In the genomic region with DNA sequence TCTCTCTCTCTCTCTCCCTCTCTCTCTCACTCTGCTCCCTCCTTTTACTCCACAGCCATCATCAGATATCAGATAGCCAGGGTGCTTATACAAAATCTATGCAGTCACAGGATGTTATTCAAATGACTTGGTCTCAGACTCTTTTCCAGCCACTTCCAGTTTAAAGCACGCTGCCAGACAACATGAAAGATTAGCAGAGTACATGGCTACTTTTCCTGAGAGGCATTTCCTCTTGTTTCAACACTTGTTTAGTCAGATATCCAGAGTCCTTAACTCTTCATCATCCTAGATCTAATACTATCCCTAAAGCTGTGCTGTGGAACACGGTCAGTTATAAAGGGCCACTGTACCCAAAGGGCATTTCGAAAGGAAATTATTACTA, we compare ENCODE assay signal across 17 mouse cellular contexts. TPM values are rescaled to one million over a fixed set of nuclear protein-coding genes. Genes with fewer than 3 reads are reported as not detected.
"Had no signal": no experiment of that assay in that cellular context is flagged by ENCODE, and none has a peak within 500 bp of the region (broad histone marks: within the 10 kb centered on the region; RNA-seq: fewer than 3 reads in every experiment).

No protein-coding gene starts in this region.

- H3K4me3 ChIP-seq: neural tube, embryonic 13.5 days; neural tube, embryonic 15.5 days; stomach, embryonic 15.5 days had no signal

- H3K27ac ChIP-seq: neural tube, embryonic 13.5 days; neural tube, embryonic 15.5 days; stomach, embryonic 15.5 days; stomach, postnatal 0 days had no signal

- H3K9me3 ChIP-seq: neural tube, embryonic 13.5 days; neural tube, embryonic 15.5 days; stomach, embryonic 15.5 days had no signal

- H3K36me3 ChIP-seq: neural tube, embryonic 13.5 days; neural tube, embryonic 15.5 days; stomach, embryonic 15.5 days had no signal

- H3K4me2 ChIP-seq: neural tube, embryonic 13.5 days; neural tube, embryonic 15.5 days; stomach, embryonic 15.5 days had no signal

- H3K9ac ChIP-seq: neural tube, embryonic 13.5 days; neural tube, embryonic 15.5 days; stomach, embryonic 15.5 days had no signal

- H3K4me1 ChIP-seq: neural tube, embryonic 13.5 days; neural tube, embryonic 15.5 days; stomach, embryonic 15.5 days had no signal

- DNase-seq: retina, postnatal 1 day; right cerebral cortex, adult 18-20 months; right cerebral cortex, postnatal 25 days; right cerebral cortex, postnatal 4 days; spleen, adult 18-20 months; thymus, adult 18-20 months; thymus, adult 2 months; thymus, postnatal 14 days; thymus, postnatal 25 days; thymus, postnatal 36 days; thymus, postnatal 4 days had no signal

- H3K27me3 ChIP-seq: neural tube, embryonic 13.5 days; neural tube, embryonic 15.5 days; stomach, embryonic 15.5 days had no signal

RNA-seq across cellular contexts. Expression of a gene that starts 5.7 kb away (rescaled TPM):
- polyA plus RNA-seq: neural tube, embryonic 13.5 days; neural tube, embryonic 14.5 days; neural tube, embryonic 15.5 days; stomach, embryonic 14.5 days had no signal
